Mouse (Mus musculus) spleen, adult 12 weeks (tissue): ENCODE results near the gene Rab11fip5.
A peak's percentile ranks its signal among the peaks of the same experiment; 100 is the strongest.

ENCODE experiments used
- DNase-seq: peaks from one replicate; pipeline ENCODE4 v3.0.0; 2022; ENCODE audit warnings: low spot score

Rab11fip5 gene

DNA sequence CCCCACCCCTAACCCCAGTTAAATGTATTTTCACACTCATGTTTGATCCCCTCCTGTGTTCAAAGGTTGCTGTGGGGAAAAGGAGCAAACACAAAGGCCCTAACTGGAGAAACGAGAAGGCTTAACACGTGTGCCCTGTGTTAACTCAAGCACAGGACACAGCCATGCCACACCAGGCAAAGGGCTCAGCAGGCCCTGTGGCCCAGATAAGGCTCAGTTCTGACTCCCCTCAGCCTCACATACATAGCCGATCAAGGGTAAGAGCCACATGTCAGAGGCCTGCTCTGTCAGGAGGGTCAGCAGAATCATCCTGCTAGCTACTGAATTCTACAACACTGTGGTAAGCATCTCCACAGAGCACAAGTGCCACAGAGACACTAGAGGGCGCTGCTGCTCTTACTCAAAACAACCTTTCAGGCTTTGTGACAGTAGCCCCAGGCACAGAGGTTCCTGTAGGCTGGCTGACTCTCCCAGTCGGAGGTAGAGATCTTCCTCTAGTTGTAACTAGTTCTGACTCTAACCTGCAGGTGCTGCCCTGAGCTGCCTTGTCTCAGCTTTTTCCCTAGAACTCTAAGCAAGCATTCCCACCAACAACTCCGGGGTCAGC, 28.3 kb downstream of the Rab11fip5 start:
- peak; percentile 60 for DNase-seq

DNA sequence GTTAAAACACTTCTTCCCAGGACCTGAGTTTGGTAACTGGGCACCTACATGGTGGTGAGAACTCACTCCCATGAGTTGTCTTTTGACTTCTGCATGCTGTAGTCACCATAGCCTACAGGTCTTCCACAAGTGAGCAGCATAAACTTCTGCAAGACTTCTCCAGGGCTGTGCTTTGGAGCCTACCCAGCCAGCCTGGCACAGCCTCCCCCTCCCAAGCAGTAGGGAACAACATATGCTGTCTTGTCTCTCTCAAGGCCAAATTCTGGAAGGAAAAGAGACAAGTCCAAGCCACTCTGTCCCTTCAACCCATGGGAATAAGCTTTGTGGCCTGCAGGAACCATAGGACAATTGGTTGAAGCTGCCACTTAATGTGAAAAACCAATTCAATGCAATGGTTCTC, 29.5 kb downstream of the Rab11fip5 start:
- DNase-seq, result no peak

DNA sequence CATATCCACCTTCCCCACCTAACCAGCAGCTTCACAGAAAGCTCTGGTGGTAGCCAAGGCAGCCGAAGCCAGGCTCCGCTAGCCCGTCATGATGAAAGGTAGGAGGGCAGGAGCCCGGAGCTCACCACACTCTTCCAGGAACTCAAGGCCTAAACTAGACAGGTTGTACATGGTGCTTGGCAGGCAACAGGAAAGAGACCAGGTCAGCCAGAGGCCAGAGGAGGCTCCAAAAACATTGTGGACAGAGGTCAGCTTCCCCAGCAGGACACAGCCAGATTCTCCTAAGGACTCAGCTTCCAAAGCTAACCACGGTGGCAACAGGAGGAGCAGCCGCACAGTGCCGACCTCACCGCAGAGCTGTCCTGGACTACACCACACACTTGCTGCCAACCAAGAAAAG, 31.4 kb downstream of the Rab11fip5 start:
- no peak for DNase-seq

DNA sequence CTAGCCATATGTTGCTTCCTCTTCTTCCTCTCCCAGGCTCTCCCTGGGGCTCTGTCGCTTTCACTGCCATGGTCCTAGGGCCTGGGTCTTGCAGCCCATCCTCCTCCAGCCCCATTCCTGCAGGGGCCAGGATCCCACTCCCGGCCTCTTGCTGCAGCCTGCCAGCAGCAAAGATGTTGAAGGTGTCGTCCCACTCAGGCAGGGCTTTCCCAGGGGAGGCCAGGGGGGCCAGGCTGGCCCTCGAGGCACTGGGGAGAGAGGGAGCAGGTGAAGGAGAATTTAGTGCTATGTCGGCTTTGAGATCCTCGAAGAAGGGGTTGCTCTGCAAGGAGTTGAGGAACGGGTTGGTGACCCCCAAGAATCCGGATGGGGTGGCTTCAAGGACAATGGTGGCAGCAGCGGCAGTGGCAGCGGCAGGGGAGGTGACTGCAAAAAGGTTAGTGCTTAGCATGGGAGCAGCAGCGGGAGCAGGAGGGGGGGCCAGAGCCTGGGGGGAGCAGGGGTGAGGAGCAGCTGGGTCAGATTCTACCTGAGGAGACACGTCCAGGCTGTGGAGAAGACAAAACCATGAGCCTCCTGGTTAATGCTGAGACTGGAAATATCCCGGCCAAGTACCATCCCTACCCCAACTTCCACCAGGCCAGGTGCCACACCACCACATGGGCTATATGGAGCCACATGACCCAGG, 32.5 kb downstream of the Rab11fip5 start:
- DNase-seq, result no peak

DNA sequence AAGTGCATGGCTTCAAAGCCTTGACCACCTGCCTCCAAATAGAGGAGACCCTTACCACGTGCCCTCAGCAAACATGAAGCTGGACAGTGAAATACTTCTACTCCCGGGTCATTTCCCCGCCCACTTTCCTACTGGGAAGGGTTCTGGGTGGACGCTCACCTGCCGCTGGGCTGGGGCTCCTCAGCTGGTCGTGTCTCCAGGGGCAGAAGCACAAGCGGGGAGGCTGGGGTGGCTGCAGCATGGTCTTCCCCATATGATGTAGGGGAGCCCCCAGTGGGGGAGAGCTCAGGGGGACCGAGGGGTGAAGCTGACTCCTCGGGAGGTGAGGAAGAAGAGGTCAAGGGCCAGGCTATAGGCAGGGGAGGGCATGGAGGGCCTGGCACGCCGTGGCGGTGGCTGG, 34.2 kb downstream of the Rab11fip5 start:
- no peak for DNase-seq

DNA sequence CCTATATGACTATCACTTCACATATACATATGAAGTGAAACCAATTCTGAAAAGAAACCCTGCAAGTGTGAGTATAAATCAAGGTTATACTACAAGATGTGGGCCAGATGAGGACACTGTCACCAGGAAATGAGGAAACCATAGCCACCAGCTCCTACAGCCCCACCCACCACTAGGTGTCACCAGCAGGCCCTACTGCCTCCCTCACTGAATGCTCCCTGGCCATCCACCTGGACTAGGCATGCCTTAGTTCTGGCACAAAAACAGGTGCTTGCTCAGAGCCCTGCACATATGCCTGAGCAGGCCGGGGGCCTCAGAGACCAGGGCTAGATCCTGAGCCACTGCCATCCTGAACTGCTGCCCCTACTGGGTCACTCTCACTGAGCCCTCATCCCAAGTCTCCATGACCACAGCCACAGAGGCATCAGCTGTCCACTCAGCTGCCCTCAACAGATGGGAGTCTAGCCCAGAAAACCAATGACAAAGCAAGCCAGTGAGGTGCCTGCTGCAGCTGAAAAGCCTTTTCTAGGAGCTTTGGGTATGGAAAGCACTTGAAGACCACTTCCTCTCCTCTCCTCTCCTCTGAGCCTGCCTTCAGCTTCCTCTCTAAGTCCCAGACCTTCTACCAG, 35.0 kb downstream of the Rab11fip5 start:
- peak; percentile 15 for DNase-seq

DNA sequence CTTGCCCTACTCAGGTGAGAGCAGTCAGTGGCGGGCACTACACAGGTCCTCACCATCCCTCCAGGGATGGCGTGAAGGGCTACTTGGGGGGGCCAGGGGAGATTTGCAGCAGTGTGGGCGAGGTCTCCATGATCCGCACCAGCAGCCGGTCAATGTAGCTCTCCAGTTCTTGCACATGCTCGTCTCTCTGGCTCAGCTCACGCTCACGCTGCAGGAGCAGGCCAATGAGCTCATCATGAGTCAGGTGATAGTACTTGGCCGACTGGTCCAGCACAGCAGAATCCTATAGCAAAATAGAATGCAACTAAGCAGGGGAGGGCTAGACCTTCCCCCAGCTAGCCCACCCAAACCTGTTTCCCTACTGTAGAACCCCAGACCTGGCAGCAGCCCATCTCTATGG, 37.5 kb downstream of the Rab11fip5 start:
- no peak for DNase-seq

DNA sequence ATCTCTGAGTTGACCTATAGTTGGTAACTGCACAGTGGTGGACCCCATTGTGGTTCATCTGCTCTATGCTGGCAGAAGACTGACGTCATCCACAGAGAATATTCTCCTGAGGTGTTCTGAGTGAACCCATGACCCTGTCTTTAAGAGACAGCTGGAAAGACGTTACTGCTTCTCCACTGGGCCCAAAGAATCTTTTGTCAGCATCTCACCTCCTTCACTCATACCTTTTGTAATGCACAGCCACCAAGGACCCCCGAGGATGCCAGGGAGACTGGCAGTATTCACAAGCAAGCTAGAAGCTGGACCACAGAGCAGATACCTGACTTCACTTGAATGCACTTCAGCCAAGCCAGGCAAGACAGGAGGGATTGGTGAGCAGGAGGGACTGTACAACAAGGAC, 39.1 kb downstream of the Rab11fip5 start:
- DNase-seq, result no peak

DNA sequence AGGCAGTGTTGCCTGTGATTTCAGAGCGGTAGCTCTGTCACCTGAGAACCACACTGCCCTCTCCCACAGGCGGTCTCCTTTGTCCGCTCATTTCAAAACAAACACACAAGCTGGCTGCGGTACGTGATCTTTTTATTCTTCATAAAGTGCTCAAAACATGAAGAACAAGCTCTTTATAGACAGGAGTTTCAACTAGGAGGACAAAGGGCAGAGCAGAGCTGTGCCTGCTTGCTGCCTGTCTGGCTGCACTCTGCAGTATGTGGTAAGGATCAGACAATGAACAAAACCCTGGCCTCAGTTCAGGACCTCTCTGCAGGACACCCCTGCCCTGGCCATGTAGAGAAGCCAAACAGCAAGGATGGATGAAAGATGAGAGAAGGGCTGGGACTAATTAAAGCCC, 39.6 kb downstream of the Rab11fip5 start:
- no peak for DNase-seq

DNA sequence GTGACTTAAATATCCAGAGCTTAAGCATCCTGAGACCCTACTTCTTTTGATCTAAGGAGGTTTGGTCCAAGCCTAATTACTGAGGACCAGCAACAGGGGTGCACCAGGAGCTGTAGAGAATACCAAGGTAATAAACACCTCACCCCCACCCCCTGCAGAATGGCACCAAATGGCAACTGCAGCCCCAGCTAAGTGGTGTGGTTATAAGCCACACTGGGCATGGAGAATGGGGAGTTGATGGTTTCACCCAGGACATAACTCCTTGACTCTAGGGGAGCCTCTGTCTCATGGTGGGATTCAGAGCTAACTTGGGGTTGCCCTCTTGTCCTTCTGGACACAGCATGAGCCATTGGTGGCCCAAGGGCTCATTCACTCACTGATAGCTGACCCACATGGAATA, 40.2 kb downstream of the Rab11fip5 start:
- no peak for DNase-seq

DNA sequence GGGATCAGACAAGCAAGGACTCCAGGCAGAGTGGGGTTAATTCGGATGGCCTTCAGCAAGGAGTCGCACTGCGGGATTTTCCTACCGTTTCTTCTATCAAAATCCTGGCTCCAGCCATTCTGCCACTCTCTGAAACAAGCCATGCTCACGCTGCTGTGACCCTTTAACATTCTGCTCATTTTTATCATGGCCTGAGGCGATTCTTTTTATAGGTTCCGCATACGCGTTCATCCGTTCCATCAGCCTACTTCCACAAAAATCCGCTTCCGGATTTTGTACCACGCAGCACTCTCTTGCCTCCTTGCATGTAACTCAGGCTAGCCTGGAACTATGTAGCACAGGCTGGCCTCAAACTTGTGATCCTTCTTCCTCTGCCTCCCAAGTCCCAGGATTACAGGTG, 40.7 kb downstream of the Rab11fip5 start:
- no peak for DNase-seq

DNA sequence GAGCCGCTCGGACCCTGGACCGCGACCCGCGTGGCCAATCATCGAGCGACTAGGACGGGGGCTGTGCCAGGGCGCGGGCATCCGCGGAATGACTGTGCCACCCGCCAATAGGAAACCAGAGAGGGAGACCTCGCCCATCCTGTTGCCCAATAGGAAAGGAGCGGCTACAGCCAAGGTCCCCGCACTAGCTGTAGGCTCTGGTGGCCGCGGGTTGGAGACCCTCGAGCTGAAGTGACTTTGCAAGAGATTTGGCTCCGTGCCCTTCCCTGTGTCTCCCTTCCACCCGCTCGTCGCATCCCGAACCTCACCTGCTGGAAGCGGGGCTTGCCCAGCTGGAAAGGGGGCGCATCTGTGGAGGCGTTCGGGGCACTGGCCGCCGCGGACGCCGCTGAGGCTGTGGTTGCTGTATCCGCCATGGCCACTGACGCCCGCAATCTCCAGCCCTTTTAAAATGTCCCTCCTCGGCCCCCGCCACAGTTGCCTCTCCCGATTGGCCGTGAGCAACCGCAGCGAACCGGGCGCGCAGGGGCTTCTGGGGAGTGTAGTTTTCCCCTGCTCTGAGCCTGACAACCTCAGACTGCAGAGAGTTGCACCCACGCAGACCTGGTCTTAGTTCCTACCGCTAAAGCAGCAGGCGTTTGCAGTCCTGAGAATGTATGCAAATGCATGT, 41.3 kb downstream of the Rab11fip5 start, which contains the start of gene Sfxn5:
TSS of gene Sfxn5 (minus strand) at position 423 of the 670 bp plus-strand sequence.
- peak; percentile 78 for DNase-seq

DNA sequence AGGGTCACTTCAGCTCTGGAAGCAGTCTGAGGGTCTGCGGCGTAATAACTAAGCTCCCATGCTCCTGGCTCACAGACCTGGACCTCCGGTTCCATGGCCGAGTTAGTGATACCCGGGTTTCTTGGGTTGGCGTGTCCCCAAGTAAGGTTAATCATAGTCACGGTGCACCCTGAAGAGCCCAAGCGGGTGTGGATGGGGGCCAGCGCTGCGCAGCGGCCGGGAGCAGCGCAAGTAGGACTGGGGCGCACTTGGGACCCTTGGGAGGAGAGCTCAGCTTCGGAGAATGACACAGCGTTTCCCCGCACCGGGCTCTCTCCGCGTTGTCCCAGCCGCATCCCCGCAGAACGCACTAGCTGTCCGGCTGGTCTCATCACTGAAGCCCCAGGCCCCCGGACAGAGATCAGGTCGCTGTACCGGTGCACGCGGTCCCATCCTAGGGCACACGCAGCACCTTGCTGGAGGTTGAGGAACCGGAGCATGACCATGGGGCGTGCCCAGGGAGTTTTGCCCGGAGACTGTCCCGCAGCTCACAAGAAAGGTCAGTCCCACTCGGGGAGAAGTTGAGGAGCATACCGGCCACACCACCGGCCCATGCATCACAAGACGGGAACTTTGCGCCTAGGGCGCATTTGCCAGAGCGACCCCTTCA, 42.0 kb downstream of the Rab11fip5 start:
- DNase-seq, result no peak

DNA sequence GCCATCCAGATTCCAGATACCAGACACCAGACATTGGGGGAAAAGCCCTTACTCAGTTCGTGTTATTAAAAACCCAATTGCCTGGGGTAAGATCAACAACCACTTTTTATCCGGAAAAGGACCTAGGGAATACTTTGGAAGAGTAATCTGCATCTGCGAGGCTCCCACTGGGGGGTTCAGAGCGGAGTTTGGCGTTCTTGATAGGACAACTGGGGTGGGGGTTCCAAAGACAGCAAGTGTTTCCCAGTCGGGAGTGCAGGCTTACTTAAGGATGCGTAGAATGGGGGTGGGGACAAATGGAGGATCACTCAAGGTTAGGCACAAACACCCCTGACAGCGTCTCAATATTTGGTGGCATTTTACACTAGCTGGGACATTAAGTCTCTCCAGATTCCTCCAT, 42.7 kb downstream of the Rab11fip5 start:
- DNase-seq, result no peak

DNA sequence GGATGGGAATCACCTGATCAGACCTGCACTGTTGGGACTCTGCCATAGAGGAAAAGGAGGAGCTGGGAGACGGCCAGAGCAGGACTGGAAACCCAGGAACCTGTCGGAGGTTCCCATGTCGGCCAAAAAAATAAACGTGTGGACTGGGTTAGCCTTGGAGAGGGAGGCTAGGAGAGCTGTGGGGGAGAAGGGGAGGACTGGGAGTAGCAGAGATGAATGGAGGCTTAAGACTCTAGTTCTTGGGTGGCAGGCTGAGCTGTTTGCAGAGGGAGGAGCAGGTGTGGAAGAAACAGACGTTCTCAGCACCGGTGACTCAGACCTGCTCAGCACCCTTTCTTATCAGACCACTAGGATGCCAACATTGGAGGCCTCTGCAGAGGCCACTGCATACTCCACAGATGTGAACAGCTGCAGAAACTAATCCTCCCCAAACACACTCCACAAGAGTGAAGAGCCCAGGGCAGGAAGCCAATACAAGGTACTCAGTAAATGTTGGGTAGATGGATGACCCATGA, 43.2 kb downstream of the Rab11fip5 start:
- no peak for DNase-seq

DNA sequence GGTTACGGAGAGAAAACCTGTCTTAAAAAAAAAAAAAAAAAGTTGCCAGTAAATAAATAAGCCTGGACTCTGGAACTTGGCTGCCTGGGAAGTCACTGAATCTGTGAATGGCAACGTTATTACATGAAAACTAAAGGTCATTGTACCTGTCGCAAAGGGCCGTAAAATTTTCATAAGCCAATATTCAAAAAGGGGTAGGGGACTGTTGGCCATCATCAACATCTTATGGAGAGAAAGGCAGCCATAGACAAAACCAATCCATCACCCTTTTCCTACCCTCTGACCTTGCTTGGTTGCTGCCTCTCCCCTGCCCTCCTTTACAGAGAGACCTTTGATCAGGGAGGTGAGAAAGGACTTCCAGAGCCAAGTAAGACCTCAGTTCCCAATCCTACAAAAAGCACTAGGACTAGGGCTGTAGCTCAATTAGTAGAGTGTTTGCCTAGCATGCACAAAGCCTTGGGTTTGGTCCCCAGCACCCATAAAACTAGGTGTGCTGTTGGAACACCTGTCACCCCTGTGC, 44.7 kb downstream of the Rab11fip5 start:
- no peak for DNase-seq

DNA sequence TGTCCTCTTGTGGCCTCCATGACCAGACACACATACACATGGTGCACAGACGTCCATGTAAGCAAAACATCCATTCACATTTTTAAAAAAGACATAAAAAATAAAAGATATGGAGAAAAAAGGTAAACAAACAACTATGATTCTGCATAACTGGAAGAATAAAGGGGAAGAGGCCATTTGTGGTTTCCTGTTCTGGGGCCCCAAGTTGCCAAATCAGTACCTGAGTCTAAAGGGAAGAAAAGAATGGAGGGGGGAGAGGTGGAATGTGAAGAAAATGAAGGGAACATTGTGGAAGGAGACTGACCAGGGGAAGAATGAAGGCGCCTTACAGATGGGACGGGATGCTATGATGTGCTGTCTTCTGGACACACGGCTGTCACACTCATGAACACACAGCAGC, 47.9 kb downstream of the Rab11fip5 start:
- no peak for DNase-seq

DNA sequence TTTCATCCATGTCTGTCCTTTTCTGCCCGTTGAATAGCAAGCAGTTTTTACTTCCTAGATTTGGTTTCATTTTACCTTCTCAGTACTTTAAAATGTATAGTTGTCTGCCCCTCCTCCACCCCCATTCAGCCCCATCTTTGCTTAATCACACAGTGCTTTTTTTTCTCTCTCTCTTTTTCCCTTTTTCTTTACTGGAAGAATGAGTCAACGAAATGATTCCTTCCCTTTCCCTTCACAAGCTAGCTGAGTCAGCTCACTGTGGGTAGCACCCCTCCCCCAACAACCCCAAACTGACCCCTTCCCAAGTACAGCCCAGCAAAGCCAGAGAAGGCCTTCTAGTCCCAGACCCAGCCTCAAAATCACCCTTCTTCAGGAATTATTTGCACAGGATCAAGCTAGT, 49.3 kb downstream of the Rab11fip5 start:
- DNase-seq, result no peak

DNA sequence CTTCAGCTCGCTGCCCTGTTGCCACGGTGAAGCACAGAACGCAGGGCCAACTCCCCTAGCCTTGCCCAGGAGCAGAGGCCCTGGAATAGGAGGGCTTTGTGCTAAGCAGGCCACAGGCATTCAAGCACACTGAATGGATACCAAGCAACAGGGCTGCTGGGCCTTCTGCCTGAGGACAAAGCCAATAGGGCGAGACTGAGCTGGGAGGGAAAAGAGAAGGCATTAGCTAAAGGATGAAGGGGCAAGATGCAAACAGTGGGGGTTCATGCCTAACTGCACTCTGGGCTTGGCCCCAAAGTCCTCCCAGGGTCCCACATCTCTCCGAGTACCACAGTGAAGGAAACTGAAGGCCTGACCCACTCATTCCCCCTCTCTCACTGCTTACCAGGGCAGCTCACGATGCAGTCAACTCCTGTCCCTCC, 54.0 kb downstream of the Rab11fip5 start:
- DNase-seq, result no peak

DNA sequence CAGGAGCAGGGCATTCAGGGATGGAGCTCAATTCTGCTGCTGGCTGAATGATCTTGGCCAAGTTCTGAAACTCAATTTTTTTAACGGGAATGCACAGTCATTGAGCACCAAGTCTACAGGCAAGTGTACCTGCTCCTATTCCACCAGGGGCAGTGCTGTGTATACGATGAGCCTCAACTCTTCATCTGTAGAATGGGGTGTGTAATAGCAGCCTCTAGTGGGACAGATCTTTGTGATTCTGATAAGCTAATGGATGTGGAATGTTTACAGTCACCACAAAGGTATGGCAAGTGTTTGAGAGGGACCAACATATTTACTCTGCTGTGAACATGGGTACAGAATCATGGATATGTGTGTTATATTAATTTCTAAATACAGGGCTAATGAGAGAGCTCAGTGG, 58.2 kb downstream of the Rab11fip5 start:
- DNase-seq, result no peak

DNA sequence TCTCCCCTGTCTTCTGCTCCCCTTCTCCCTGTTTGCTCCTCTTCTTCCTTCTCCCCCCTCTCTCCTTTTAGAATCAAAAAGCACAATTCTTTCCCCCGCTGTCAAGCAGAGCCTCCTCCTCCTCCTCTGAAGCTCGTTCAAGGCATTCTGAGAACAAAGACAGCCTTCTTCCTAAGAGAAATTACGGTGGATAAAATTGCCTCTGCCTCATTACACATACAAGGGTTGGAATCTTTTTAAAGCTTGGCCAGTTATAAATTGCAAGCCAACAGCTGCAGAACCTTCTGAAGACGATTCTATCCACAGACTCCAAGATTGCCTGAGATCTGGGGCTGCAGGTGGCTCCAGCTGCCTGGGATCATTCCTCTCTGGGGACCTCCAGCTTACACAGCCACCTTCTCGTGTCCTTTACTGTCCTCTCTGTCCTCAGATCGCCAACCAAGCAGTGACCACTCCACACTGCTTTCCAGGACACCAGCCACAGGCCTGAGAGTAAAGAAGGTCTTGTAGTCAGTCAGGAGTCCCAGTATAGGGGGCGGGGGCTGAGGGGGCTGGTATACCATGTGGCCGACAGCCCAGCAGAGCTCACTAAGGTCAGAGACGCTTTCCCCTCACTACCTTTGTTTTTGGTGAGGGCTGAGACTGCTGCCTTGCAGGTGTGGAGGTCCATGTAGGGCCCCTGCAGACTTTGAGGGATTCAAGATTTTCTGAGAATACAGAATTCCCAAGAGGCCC, 60.2 kb downstream of the Rab11fip5 start:
- no peak for DNase-seq
